Mouse (Mus musculus): ENCODE measurements around the gene St6galnac5. TPM values are rescaled to one million over a fixed set of nuclear protein-coding genes. Genes with fewer than 3 reads are reported as not detected.

St6galnac5 gene
- polyA plus RNA-seq, 1 experiment from 2014 or later: 0.11 TPM

GRCm38 (mm10) chr3:152874431-152875355, 107.4 kb downstream of the St6galnac5 start:
- no peaks in the 10 kb centered on the region for H3K27me3 ChIP-seq (ENCODE audit: control insufficient read depth, insufficient read depth, low read length)
- no peak overlapping the region for H3K4me3 ChIP-seq (ENCODE audit: low read length)
- no peaks in the 10 kb centered on the region for H3K4me1 ChIP-seq (ENCODE audit: control insufficient read depth, insufficient read depth, low read length)
- no peak overlapping the region for H3K27ac ChIP-seq (ENCODE audit: low read length)
- H3K9ac ChIP-seq (ENCODE audit: low read length): no peak overlapping the region
- no peak overlapping the region for H3K4me2 ChIP-seq (ENCODE audit: low read depth, low read length)
- no peaks in the 10 kb centered on the region for H3K9me3 ChIP-seq (replicated peaks; ENCODE audit: control insufficient read depth, low read length)
- no peak for ATAC-seq (replicated peaks; ENCODE audit: extremely low read depth, insufficient read depth, low FRiP score)
- WGBS: 87% methylated on average over 17 of the region's 17 CpGs
- no peaks in the 10 kb centered on the region for H3K36me3 ChIP-seq (ENCODE audit: control insufficient read depth, insufficient read depth)

DNA sequence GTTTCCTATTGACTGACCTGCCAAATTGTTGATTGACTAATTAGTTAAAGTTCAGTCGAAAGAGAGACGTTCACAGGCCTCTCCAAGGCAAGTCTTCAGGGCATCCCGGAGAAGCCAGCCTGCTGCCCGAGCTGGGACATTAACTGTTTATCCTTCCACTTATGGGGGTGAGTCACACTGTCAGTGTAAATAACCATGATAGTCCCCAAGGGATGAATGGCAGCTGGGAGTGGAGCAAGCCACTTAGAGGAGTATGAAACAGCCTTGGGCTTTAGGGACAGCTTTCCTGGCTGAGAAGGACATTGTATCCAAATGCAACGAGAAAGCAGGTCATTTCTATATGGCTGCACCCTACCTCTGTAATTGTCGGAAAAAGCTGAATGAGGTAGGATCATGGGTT, 109.5 kb downstream of the St6galnac5 start:
- no peak for ATAC-seq (replicated peaks; ENCODE audit: extremely low read depth, insufficient read depth, low FRiP score)
- H3K9ac ChIP-seq (ENCODE audit: low read length): no peak overlapping the region
- no peaks in the 10 kb centered on the region for H3K9me3 ChIP-seq (replicated peaks; ENCODE audit: control insufficient read depth, low read length)
- no peaks in the 10 kb centered on the region for H3K4me1 ChIP-seq (ENCODE audit: control insufficient read depth, insufficient read depth, low read length)
- H3K27me3 ChIP-seq (ENCODE audit: control insufficient read depth, insufficient read depth, low read length): no peaks in the 10 kb centered on the region
- no peak overlapping the region for H3K27ac ChIP-seq (ENCODE audit: low read length)
- no peak overlapping the region for H3K4me2 ChIP-seq (ENCODE audit: low read depth, low read length)
- WGBS: 69% methylated on average over 6 of the region's 6 CpGs
- no peak overlapping the region for H3K4me3 ChIP-seq (ENCODE audit: low read length)
- no peaks in the 10 kb centered on the region for H3K36me3 ChIP-seq (ENCODE audit: control insufficient read depth, insufficient read depth)

DNA sequence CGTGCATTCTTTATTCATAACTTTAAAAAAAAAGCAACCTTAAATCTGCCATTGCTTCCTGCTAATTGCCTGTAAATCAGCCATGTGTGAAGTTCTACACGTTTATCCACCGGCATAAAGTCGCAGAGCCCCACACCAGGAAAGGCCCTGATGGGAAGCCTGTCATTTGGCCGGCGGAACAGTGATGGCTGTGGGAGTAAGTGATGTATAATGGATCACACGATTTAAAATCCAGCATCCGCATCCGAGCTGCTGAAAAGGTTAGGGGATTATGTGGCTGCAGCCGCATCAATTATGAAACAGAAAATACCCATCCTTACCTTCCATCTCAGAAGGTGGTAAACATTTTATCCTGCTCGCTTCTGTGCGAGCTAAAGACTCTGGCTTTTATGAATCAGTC, 110.0 kb downstream of the St6galnac5 start:
- no peak overlapping the region for H3K4me2 ChIP-seq (ENCODE audit: low read depth, low read length)
- H3K4me1 ChIP-seq (ENCODE audit: control insufficient read depth, insufficient read depth, low read length): no peaks in the 10 kb centered on the region
- H3K36me3 ChIP-seq (ENCODE audit: control insufficient read depth, insufficient read depth): no peaks in the 10 kb centered on the region
- H3K4me3 ChIP-seq (ENCODE audit: low read length): no peak overlapping the region
- no peak for ATAC-seq (replicated peaks; ENCODE audit: extremely low read depth, insufficient read depth, low FRiP score)
- H3K27ac ChIP-seq (ENCODE audit: low read length): no peak overlapping the region
- 85% methylated on average over 12 of the region's 12 CpGs for WGBS
- no peaks in the 10 kb centered on the region for H3K9me3 ChIP-seq (replicated peaks; ENCODE audit: control insufficient read depth, low read length)
- H3K27me3 ChIP-seq (ENCODE audit: control insufficient read depth, insufficient read depth, low read length): no peaks in the 10 kb centered on the region
- no peak overlapping the region for H3K9ac ChIP-seq (ENCODE audit: low read length)

DNA sequence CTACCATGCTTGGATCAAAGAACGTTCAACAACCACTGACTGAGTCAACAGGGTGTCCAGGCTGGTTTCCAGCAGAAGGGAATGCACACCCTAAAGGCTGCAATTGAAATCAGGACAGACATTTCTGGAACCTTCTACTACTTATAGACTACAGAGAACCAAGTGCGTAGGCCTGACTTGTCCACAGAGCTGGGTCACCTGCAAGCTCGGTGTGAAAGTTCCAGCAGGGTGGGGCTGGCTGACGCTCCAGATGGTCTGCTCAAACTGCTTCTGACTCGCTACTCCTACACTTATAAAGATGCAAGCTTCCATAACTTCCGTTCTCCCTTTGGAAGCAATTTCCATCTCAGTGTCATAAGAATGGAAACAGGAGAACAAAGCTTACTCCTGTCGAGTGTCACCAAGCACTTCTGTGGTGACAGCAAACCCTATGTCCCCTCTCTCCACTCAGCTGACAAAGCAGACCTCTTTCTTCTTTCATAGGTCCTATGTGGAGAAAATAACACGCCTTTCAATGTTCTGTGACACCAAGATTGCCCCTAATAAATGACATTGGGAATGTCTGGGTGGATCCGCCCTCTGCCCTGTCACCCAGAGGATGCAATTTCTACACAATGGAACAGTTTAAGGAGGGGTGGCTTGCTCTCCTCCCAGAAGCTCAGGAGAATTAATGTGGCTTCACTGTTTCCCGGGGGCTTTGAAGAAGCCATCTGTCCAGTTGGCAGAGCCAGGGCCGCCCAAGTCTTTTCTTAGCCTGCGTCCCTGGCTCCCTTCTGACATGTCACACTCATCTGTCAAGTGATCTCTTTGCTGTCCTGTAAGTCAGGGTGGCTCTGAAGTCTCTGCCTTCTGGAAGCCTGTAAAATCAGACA, 114.2 kb downstream of the St6galnac5 start:
- 60% methylated on average over 12 of the region's 12 CpGs for WGBS
- no peaks in the 10 kb centered on the region for H3K36me3 ChIP-seq (ENCODE audit: control insufficient read depth, insufficient read depth)
- H3K4me1 ChIP-seq (ENCODE audit: control insufficient read depth, insufficient read depth, low read length): no peaks in the 10 kb centered on the region
- H3K27ac ChIP-seq (ENCODE audit: low read length): no peak overlapping the region
- no peak for ATAC-seq (replicated peaks; ENCODE audit: extremely low read depth, insufficient read depth, low FRiP score)
- no peak overlapping the region for H3K9ac ChIP-seq (ENCODE audit: low read length)
- H3K27me3 ChIP-seq (ENCODE audit: control insufficient read depth, insufficient read depth, low read length): no peaks in the 10 kb centered on the region
- no peak overlapping the region for H3K4me2 ChIP-seq (ENCODE audit: low read depth, low read length)
- no peak overlapping the region for H3K4me3 ChIP-seq (ENCODE audit: low read length)
- H3K9me3 ChIP-seq (replicated peaks; ENCODE audit: control insufficient read depth, low read length): no peaks in the 10 kb centered on the region

- no peak for ATAC-seq (replicated peaks; ENCODE audit: extremely low read depth, insufficient read depth, low FRiP score)
- 82% methylated on average over 22 of the region's 22 CpGs for WGBS
- Histone ChIP-seq H3K4me3 (ENCODE audit: low read length) (no peak overlapping the region), H3K27ac (ENCODE audit: low read length) (no peak overlapping the region), H3K9me3 (replicated peaks; ENCODE audit: control insufficient read depth, low read length) (no peaks in the 10 kb centered on the region), H3K27me3 (ENCODE audit: control insufficient read depth, insufficient read depth, low read length) (no peaks in the 10 kb centered on the region), H3K4me2 (ENCODE audit: low read depth, low read length) (no peak overlapping the region), H3K36me3 (ENCODE audit: control insufficient read depth, insufficient read depth) (no peaks in the 10 kb centered on the region), H3K4me1 (ENCODE audit: control insufficient read depth, insufficient read depth, low read length) (no peaks in the 10 kb centered on the region), H3K9ac (ENCODE audit: low read length) (no peak overlapping the region)
These were observed 115.7 kb downstream of the St6galnac5 start for GRCm38 (mm10) chr3:152866035-152866965.

DNA sequence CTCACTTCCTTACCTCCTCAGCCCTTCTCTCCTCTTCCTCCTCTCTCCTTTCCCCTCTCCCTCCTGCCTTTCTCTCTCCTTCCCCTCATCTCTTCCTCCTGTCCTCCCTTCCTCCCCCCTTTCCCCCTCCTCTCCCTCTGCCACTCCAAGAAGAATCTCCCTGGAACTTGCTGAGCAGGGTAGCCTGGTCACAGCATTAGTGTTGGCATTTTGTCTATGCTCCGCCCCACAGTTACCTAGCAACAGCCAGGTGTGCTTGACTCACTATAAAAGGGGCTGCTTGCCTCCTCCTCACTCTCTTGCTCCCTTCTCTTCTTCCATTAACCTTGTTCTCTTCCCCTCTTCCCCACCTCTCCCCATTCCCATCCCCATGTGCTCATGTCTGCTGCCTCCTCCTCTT, 120.1 kb downstream of the St6galnac5 start:
- Histone ChIP-seq H3K27me3 (ENCODE audit: control insufficient read depth, insufficient read depth, low read length) (no peaks in the 10 kb centered on the region), H3K4me3 (ENCODE audit: low read length) (no peak overlapping the region), H3K4me1 (ENCODE audit: control insufficient read depth, insufficient read depth, low read length) (no peaks in the 10 kb centered on the region), H3K36me3 (ENCODE audit: control insufficient read depth, insufficient read depth) (no peaks in the 10 kb centered on the region), H3K4me2 (ENCODE audit: low read depth, low read length) (no peak overlapping the region), H3K27ac (ENCODE audit: low read length) (no peak overlapping the region), H3K9ac (ENCODE audit: low read length) (no peak overlapping the region), H3K9me3 (replicated peaks; ENCODE audit: control insufficient read depth, low read length) (no peaks in the 10 kb centered on the region)
- ATAC-seq (replicated peaks; ENCODE audit: extremely low read depth, insufficient read depth, low FRiP score): no peak
- 71% methylated on average over 1 of the region's 1 CpGs for WGBS

GRCm38 (mm10) chr3:152861450-152861849, 120.6 kb downstream of the St6galnac5 start:
- Histone ChIP-seq H3K27me3 (ENCODE audit: control insufficient read depth, insufficient read depth, low read length) (no peaks in the 10 kb centered on the region), H3K9me3 (replicated peaks; ENCODE audit: control insufficient read depth, low read length) (no peaks in the 10 kb centered on the region), H3K9ac (ENCODE audit: low read length) (no peak overlapping the region), H3K4me3 (ENCODE audit: low read length) (no peak overlapping the region), H3K4me1 (ENCODE audit: control insufficient read depth, insufficient read depth, low read length) (no peaks in the 10 kb centered on the region), H3K36me3 (ENCODE audit: control insufficient read depth, insufficient read depth) (no peaks in the 10 kb centered on the region), H3K4me2 (ENCODE audit: low read depth, low read length) (no peak overlapping the region), H3K27ac (ENCODE audit: low read length) (no peak overlapping the region)
- no peak for ATAC-seq (replicated peaks; ENCODE audit: extremely low read depth, insufficient read depth, low FRiP score)
- WGBS: 75% methylated on average over 4 of the region's 4 CpGs

GRCm38 (mm10) chr3:152856095-152856494, 126.0 kb downstream of the St6galnac5 start:
- H3K4me2 ChIP-seq (ENCODE audit: low read depth, low read length): no peak overlapping the region
- no peak overlapping the region for H3K9ac ChIP-seq (ENCODE audit: low read length)
- H3K4me1 ChIP-seq (ENCODE audit: control insufficient read depth, insufficient read depth, low read length): no peaks in the 10 kb centered on the region
- H3K36me3 ChIP-seq (ENCODE audit: control insufficient read depth, insufficient read depth): no peaks in the 10 kb centered on the region
- H3K4me3 ChIP-seq (ENCODE audit: low read length): no peak overlapping the region
- no peaks in the 10 kb centered on the region for H3K9me3 ChIP-seq (replicated peaks; ENCODE audit: control insufficient read depth, low read length)
- no peak overlapping the region for H3K27ac ChIP-seq (ENCODE audit: low read length)
- H3K27me3 ChIP-seq (ENCODE audit: control insufficient read depth, insufficient read depth, low read length): no peaks in the 10 kb centered on the region
- ATAC-seq (replicated peaks; ENCODE audit: extremely low read depth, insufficient read depth, low FRiP score): no peak
- WGBS: 61% methylated on average over 10 of the region's 10 CpGs

All from heart, embryonic 16.5 days (tissue).